10 mouse cellular contexts compared by ENCODE assay signal in genomic region chr7:118889046-118889680, GRCm38 (mm10). TPM values are rescaled to one million over a fixed set of nuclear protein-coding genes. Genes with fewer than 3 reads are reported as not detected.
A peak's percentile ranks its signal among the peaks of the same experiment; 100 is the strongest.
DNase-seq lines count a peak whose midpoint lies in the region; TF ChIP-seq lines count a peak whose summit lies in the region.
"Had no signal": no experiment of that assay in that cellular context is flagged by ENCODE, and none has a peak within 500 bp of the region (broad histone marks: within the 10 kb centered on the region; RNA-seq: fewer than 3 reads in every experiment).

No protein-coding gene starts in this region.

- TF ChIP-seq CTCF in heart, adult 2 months (IDR thresholded peaks at IDR 0.05), result no peak

- H3K36me3 ChIP-seq in heart, adult 2 months (ENCODE audit: control insufficient read depth, insufficient read depth, low read length), result no peaks in the 10 kb centered on the region
- H3K36me3 ChIP-seq: liver, embryonic 13.5 days had no signal

- H3K27ac ChIP-seq in heart, adult 2 months, result no peak overlapping the region
- H3K27ac ChIP-seq: liver, embryonic 13.5 days had no signal

- no peak for TF ChIP-seq POLR2A in heart, adult 2 months (IDR thresholded peaks at IDR 0.05; ENCODE audit: insufficient read depth, low read depth, low read length)

- no peak overlapping the region for H3K9ac ChIP-seq in heart, adult 2 months (ENCODE audit: low read depth, low read length)
- H3K9ac ChIP-seq: liver, embryonic 13.5 days had no signal

- no peaks in the 10 kb centered on the region for H3K79me2 ChIP-seq in heart, adult 2 months (replicated peaks; ENCODE audit: control insufficient read depth, insufficient read depth, low read length)

- H3K27me3 ChIP-seq in heart, adult 2 months (ENCODE audit: control insufficient read depth, insufficient read depth, low read length), result no peaks in the 10 kb centered on the region
- H3K27me3 ChIP-seq: liver, embryonic 13.5 days had no signal

- intact Hi-C loops in heart, adult 2 months (cut with DNase I), result loop anchor here (5.0 kb wide), 1 partner anchor 38 kb away; no protein-coding TSS in a partner anchor

- 14% methylated on average over 3 of the region's 3 CpGs for WGBS in heart, adult 2 months

- DNase-seq in kidney, postnatal 4 days, result peak; percentile 7 to 9
- no peak for DNase-seq in kidney, adult 8-10 months
- DNase-seq in 3T3-L1 (ENCODE audit: low read depth, low spot score), result peak; percentile 22
- DNase-seq in embryo, embryonic 10.5 days (ENCODE audit: low spot score), result peak; percentile 57
- DNase-seq in lung, postnatal 25 days (ENCODE audit: low spot score), result peak; percentile 12
- DNase-seq in kidney, postnatal 36 days, result no peak
- no peak for DNase-seq in kidney, postnatal 14 days
- no peak for DNase-seq in heart, adult 2 months
- DNase-seq: gastrocnemius, adult 2 months; liver, embryonic 13.5 days had no signal

- H3K4me1 ChIP-seq in heart, adult 2 months (ENCODE audit: control insufficient read depth, insufficient read depth, low read length), result no peaks in the 10 kb centered on the region; the same call in 1 of the 2 replicates
- H3K4me1 ChIP-seq: liver, embryonic 13.5 days had no signal

- TF ChIP-seq EP300 in heart, adult 2 months (IDR thresholded peaks at IDR 0.05; ENCODE audit: insufficient read depth, low read depth, low read length), result no peak

- no peak overlapping the region for H3K4me3 ChIP-seq in heart, adult 2 months
- H3K4me3 ChIP-seq: gastrocnemius, adult 2 months; liver, embryonic 13.5 days had no signal

RNA-seq across cellular contexts. Expression of gene Knop1, which starts 33.1 kb away (rescaled TPM):
- 10 to 100 TPM; 13.7 to 14.0 TPM for total RNA-seq in heart, adult 2 months (2021)
- polyA plus RNA-seq in heart, adult 2 months (2012; rRNA removed), result 5.3 and 9.8 TPM in 2 replicates

RNA-seq across cellular contexts. Expression of gene Iqck, which starts 33.6 kb away (rescaled TPM):
- under 1 TPM; 0.29 to 0.32 TPM for total RNA-seq in heart, adult 2 months (2021)
- 0.70 and 0.88 TPM in 2 replicates for polyA plus RNA-seq in heart, adult 2 months (2012; rRNA removed)

Comparison
In these comparisons a context has a peak if more than half of its experiments do, and no peak if none do; other contexts are left out.
1. DNase-seq: peak in kidney, postnatal 4 days (2 of 2), 3T3-L1 (single experiment), embryo, embryonic 10.5 days (single experiment) and lung, postnatal 25 days (single experiment); none in kidney, adult 8-10 months (0 of 2), kidney, postnatal 36 days (0 of 2), kidney, postnatal 14 days (single experiment) and heart, adult 2 months (0 of 2).